18 mouse cellular contexts compared by ENCODE assay signal in genomic region chr16:80073675-80074074, GRCm38 (mm10).
DNase-seq lines count a peak whose midpoint lies in the region; ATAC-seq and TF ChIP-seq lines count a peak whose summit lies in the region.
"Had no signal": no experiment of that assay in that cellular context is flagged by ENCODE, and none has a peak within 500 bp of the region (broad histone marks: within the 10 kb centered on the region; RNA-seq: fewer than 3 reads in every experiment).

No protein-coding gene starts in this region.

- TF ChIP-seq CTCF in forebrain, postnatal 0 days (IDR thresholded peaks at IDR 0.05; ENCODE audit: low read depth), result no peak

- no peak overlapping the region for H3K4me3 ChIP-seq in forebrain, embryonic 13.5 days
- no peak overlapping the region for H3K4me3 ChIP-seq in forebrain, postnatal 0 days (ENCODE audit: low read depth, low read length)
- no peak overlapping the region for H3K4me3 ChIP-seq in forebrain, embryonic 14.5 days (ENCODE audit: low read depth, low read length)
- H3K4me3 ChIP-seq in midbrain, embryonic 15.5 days, result no peak overlapping the region
- H3K4me3 ChIP-seq: embryonic facial prominence, embryonic 15.5 days; heart, embryonic 12.5 days; limb, embryonic 10.5 days had no signal

- no peak overlapping the region for H3K27ac ChIP-seq in forebrain, embryonic 13.5 days
- H3K27ac ChIP-seq in forebrain, postnatal 0 days (ENCODE audit: low read depth, low read length), result no peak overlapping the region
- no peak overlapping the region for H3K27ac ChIP-seq in forebrain, embryonic 14.5 days (ENCODE audit: low read depth, low read length)
- no peak overlapping the region for H3K27ac ChIP-seq in midbrain, embryonic 15.5 days
- H3K27ac ChIP-seq: embryonic facial prominence, embryonic 15.5 days; limb, embryonic 10.5 days; stomach, postnatal 0 days had no signal

- H3K9ac ChIP-seq in forebrain, embryonic 13.5 days, result no peak overlapping the region
- no peak overlapping the region for H3K9ac ChIP-seq in forebrain, postnatal 0 days
- no peak overlapping the region for H3K9ac ChIP-seq in forebrain, embryonic 14.5 days (ENCODE audit: low read length)
- no peak overlapping the region for H3K9ac ChIP-seq in midbrain, embryonic 15.5 days
- H3K9ac ChIP-seq: embryonic facial prominence, embryonic 15.5 days; heart, embryonic 12.5 days had no signal

- no peaks in the 10 kb centered on the region for H3K36me3 ChIP-seq in forebrain, embryonic 13.5 days (ENCODE audit: poor library complexity, severe bottlenecking)
- no peaks in the 10 kb centered on the region for H3K36me3 ChIP-seq in forebrain, postnatal 0 days (ENCODE audit: insufficient read depth)
- H3K36me3 ChIP-seq in forebrain, embryonic 14.5 days (ENCODE audit: control insufficient read depth, insufficient read depth, low read length), result no peaks in the 10 kb centered on the region
- no peaks in the 10 kb centered on the region for H3K36me3 ChIP-seq in midbrain, embryonic 15.5 days (replicated peaks)
- H3K36me3 ChIP-seq: embryonic facial prominence, embryonic 15.5 days; heart, embryonic 12.5 days; limb, embryonic 10.5 days had no signal

- no peaks in the 10 kb centered on the region for H3K27me3 ChIP-seq in forebrain, embryonic 13.5 days
- no peaks in the 10 kb centered on the region for H3K27me3 ChIP-seq in forebrain, postnatal 0 days (ENCODE audit: insufficient read depth, low read length)
- no peaks in the 10 kb centered on the region for H3K27me3 ChIP-seq in forebrain, embryonic 14.5 days (replicated peaks; ENCODE audit: control insufficient read depth, insufficient read depth, low read length)
- H3K27me3 ChIP-seq in midbrain, embryonic 15.5 days (replicated peaks), result no peaks in the 10 kb centered on the region
- H3K27me3 ChIP-seq: embryonic facial prominence, embryonic 15.5 days; heart, embryonic 12.5 days had no signal

- H3K4me1 ChIP-seq in forebrain, embryonic 13.5 days, result no peaks in the 10 kb centered on the region
- no peaks in the 10 kb centered on the region for H3K4me1 ChIP-seq in forebrain, postnatal 0 days (ENCODE audit: insufficient read depth)
- no peaks in the 10 kb centered on the region for H3K4me1 ChIP-seq in forebrain, embryonic 14.5 days (ENCODE audit: control insufficient read depth, insufficient read depth, low read length)
- H3K4me1 ChIP-seq in midbrain, embryonic 15.5 days, result no peaks in the 10 kb centered on the region
- H3K4me1 ChIP-seq: embryonic facial prominence, embryonic 15.5 days; heart, embryonic 12.5 days; limb, embryonic 10.5 days had no signal

- H3K9me3 ChIP-seq in forebrain, embryonic 13.5 days (replicated peaks), result no peaks in the 10 kb centered on the region
- no peaks in the 10 kb centered on the region for H3K9me3 ChIP-seq in forebrain, postnatal 0 days (ENCODE audit: low read length)
- no peaks in the 10 kb centered on the region for H3K9me3 ChIP-seq in forebrain, embryonic 14.5 days (replicated peaks; ENCODE audit: control insufficient read depth, low read length)
- no peaks in the 10 kb centered on the region for H3K9me3 ChIP-seq in midbrain, embryonic 15.5 days
- H3K9me3 ChIP-seq: embryonic facial prominence, embryonic 15.5 days; limb, embryonic 10.5 days had no signal

- 50% methylated on average over 3 of the region's 3 CpGs for WGBS in forebrain, embryonic 13.5 days
- 34% methylated on average over 3 of the region's 3 CpGs for WGBS in forebrain, postnatal 0 days
- 35% methylated on average over 3 of the region's 3 CpGs for WGBS in forebrain, embryonic 14.5 days
- WGBS in midbrain, embryonic 15.5 days, result 38% methylated on average over 3 of the region's 3 CpGs

- H3K4me2 ChIP-seq in forebrain, embryonic 13.5 days, result no peak overlapping the region
- H3K4me2 ChIP-seq in forebrain, postnatal 0 days (ENCODE audit: low read depth), result no peak overlapping the region
- H3K4me2 ChIP-seq in forebrain, embryonic 14.5 days (ENCODE audit: low read length), result no peak overlapping the region
- H3K4me2 ChIP-seq in midbrain, embryonic 15.5 days, result no peak overlapping the region
- H3K4me2 ChIP-seq: embryonic facial prominence, embryonic 15.5 days; heart, embryonic 12.5 days had no signal

- DNase-seq in forebrain, postnatal 0 days, result no peak
- DNase-seq in R1 (ENCODE audit: low read depth, low spot score), result peak; percentile 1
- DNase-seq in forebrain, embryonic 14.5 days (ENCODE audit: low spot score), result peak; percentile 56
- no peak for DNase-seq in layer of hippocampus, adult 18-20 months (ENCODE audit: low spot score in 2 of 2)
- no peak for DNase-seq in lung, postnatal 25 days (ENCODE audit: low spot score)
- DNase-seq: B cell, adult 2 months; heart, postnatal 14 days; kidney, adult 9 months; kidney, postnatal 25 days; lung, adult 18-20 months; lung, postnatal 14 days; right cerebral cortex, adult 18-20 months had no signal

- peak; percentile 51; the same call in 1 of the 2 replicates for ATAC-seq in forebrain, embryonic 13.5 days
- ATAC-seq in forebrain, postnatal 0 days, result no peak
- ATAC-seq in forebrain, embryonic 14.5 days, result no peak
- peak; percentile 52; the same call in 1 of the 2 replicates for ATAC-seq in midbrain, embryonic 15.5 days (replicated peaks)

Comparison
In these comparisons a context has a peak if more than half of its experiments do, and no peak if none do; other contexts are left out.
1. ATAC-seq: peak in forebrain, embryonic 13.5 days (single experiment) and midbrain, embryonic 15.5 days (single experiment); none in forebrain, postnatal 0 days (single experiment) and forebrain, embryonic 14.5 days (single experiment).
2. DNase-seq: peak in R1 (single experiment) and forebrain, embryonic 14.5 days (single experiment); none in forebrain, postnatal 0 days (single experiment), layer of hippocampus, adult 18-20 months (0 of 2) and lung, postnatal 25 days (single experiment).